Mouse (Mus musculus) intestine, embryonic 15.5 days (tissue): ENCODE measurements around the gene Smok3a. TPM values are rescaled to one million over a fixed set of nuclear protein-coding genes. Genes with fewer than 3 reads are reported as not detected.
"Not testable (repeated sequence)": the region's sequence is repeated elsewhere in the genome, so short reads cannot be mapped to it uniquely, and the experiment has no call there.

Source experiments
- ATAC-seq: fragments of 200-750 bp; cut with Nextera tagmentation; 2 replicates; pipeline ENCODE4 v1.8.0; 2017; ENCODE audit warnings: moderate TSS enrichment, moderate library complexity
- H3K27ac ChIP-seq: fragments of 300-500 bp; sonication (generic); 2 replicates; pipeline ENCODE4 v1.5.1; 2015; ENCODE audit warnings: mild to moderate bottlenecking, inconsistent platforms
- H3K27me3 ChIP-seq: fragments of 300-500 bp; sonication (generic); replicated peaks from 2 replicates; pipeline ENCODE4 v1.6.1; 2015; ENCODE audit warnings: inconsistent platforms
- H3K36me3 ChIP-seq: fragments of 300-500 bp; sonication (generic); 2 replicates; pipeline ENCODE4 v1.6.1; 2015; ENCODE audit warnings: inconsistent platforms
- H3K4me1 ChIP-seq: fragments of 300-500 bp; sonication (generic); replicated peaks from 2 replicates; pipeline ENCODE4 v1.6.1; 2015; ENCODE audit warnings: inconsistent platforms
- H3K4me2 ChIP-seq: fragments of 300-500 bp; sonication (generic); replicated peaks from 2 replicates; pipeline ENCODE4 v1.6.1; 2015; ENCODE audit warnings: mild to moderate bottlenecking, inconsistent platforms
- H3K4me3 ChIP-seq: fragments of 300-500 bp; sonication (generic); replicated peaks from 2 replicates; pipeline ENCODE4 v1.5.1; 2015; ENCODE audit warnings: inconsistent platforms
- H3K9ac ChIP-seq: fragments of 300-500 bp; sonication (generic); 2 replicates; pipeline ENCODE4 v1.6.1; 2015; ENCODE audit warnings: inconsistent platforms
- H3K9me3 ChIP-seq: fragments of 300-500 bp; sonication (generic); 2 replicates; pipeline ENCODE4 v1.6.1; 2016; ENCODE audit warnings: inconsistent platforms
- WGBS: fragments of 180-500 bp; shearing (Covaris S2); methylation state at CpG from one replicate; pipeline ENCODE4 v1.1.7; 2015; 5-methylcytosine and 5-hydroxymethylcytosine counted together
- polyA plus RNA-seq: library from polyadenylated mRNA; unstranded; fragments of >200 nt; fragmentation: Nextera tagmentation; extraction: Ambion mirVana; gene quantifications from 2 replicates; pipeline ENCODE4 v1.2.1, GENCODE M21; 2015

Smok3a gene
- polyA plus RNA-seq, result not detected in 2 replicates

GRCm38 (mm10) chr5:138020961-138021479, at the start of gene Smok3a, which contains the start of gene Smok3b:
Gene Smok3a, plus strand, starts transcription at chr5:138021261.
Gene Smok3b, plus strand, starts transcription at chr5:138021429.
- WGBS, result 85% methylated on average over 5 of the region's 7 CpGs
- not testable (repeated sequence) for ATAC-seq, H3K4me1 ChIP-seq, H3K36me3 ChIP-seq, H3K9me3 ChIP-seq, H3K27me3 ChIP-seq, H3K9ac ChIP-seq, H3K4me2 ChIP-seq, H3K27ac ChIP-seq, H3K4me3 ChIP-seq

DNA sequence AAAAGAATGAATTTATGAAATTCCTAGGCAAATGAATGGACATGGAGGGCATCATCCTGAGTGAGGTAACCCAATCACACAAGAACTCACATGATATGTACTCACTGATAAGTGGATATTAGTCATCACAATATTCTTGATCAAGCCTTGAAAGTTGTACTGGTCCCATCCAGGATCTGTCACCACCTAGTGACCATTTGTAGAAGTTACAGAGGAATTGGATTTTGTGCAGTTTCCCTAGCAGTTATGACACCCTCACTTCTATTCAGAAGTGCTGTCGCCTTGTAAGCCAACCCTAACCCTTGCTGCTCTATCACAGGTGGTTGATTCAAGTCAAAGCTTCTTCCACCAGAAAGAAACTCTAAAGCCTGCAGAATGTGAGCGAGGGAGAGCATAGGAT, 47.9 kb upstream of the Smok3a start:
- H3K4me2 ChIP-seq, result no peak overlapping the region
- H3K4me1 ChIP-seq, result no peaks in the 10 kb centered on the region
- H3K36me3 ChIP-seq, result no peaks in the 10 kb centered on the region
- no peaks in the 10 kb centered on the region for H3K27me3 ChIP-seq
- H3K4me3 ChIP-seq, result no peak overlapping the region
- H3K27ac ChIP-seq, result no peak overlapping the region
- no peak for ATAC-seq
- WGBS, result 69% methylated on average over 2 of the region's 2 CpGs
- H3K9me3 ChIP-seq, result no peaks in the 10 kb centered on the region
- no peak overlapping the region for H3K9ac ChIP-seq

DNA sequence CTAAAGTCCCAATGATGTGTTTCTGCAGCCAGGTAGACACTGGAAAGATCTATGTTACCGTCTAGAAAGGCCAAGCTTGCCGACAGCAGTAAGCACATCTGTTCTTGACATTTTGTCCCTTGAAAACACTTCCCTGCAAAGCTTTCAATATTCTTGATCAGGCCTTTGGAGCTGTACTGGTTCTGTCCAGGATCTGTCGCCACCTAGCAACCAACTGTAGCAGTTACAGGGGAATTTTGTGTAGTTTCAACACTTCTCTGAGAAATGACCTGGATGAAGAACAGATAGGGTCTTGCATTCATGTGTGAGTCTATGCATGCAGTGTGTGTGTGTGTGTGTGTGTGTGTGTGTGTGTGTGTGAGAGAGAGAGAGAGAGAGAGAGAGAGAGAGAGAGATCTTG, 47.3 kb upstream of the Smok3a start:
- no peak overlapping the region for H3K4me3 ChIP-seq
- no peak for ATAC-seq
- H3K9me3 ChIP-seq, result no peaks in the 10 kb centered on the region
- H3K4me1 ChIP-seq, result no peaks in the 10 kb centered on the region
- H3K36me3 ChIP-seq, result no peaks in the 10 kb centered on the region
- no peak overlapping the region for H3K27ac ChIP-seq
- no peak overlapping the region for H3K4me2 ChIP-seq
- 55% methylated on average over 3 of the region's 3 CpGs for WGBS
- no peak overlapping the region for H3K9ac ChIP-seq
- no peaks in the 10 kb centered on the region for H3K27me3 ChIP-seq

- ATAC-seq, result no peak
- WGBS, result 58% methylated on average over 3 of the region's 3 CpGs
- Histone ChIP-seq H3K4me2 (no peak overlapping the region), H3K4me3 (no peak overlapping the region), H3K9me3 (no peaks in the 10 kb centered on the region), H3K9ac (no peak overlapping the region), H3K27me3 (no peaks in the 10 kb centered on the region), H3K4me1 (no peaks in the 10 kb centered on the region), H3K27ac (no peak overlapping the region), H3K36me3 (no peaks in the 10 kb centered on the region)
These were observed 46.3 kb upstream of the Smok3a start for GRCm38 (mm10) chr5:137974724-137975123.

GRCm38 (mm10) chr5:137975434-137975833, 45.6 kb upstream of the Smok3a start:
- Histone ChIP-seq H3K4me1 (no peaks in the 10 kb centered on the region), H3K4me2 (no peak overlapping the region), H3K9me3 (no peaks in the 10 kb centered on the region), H3K27me3 (no peaks in the 10 kb centered on the region), H3K36me3 (no peaks in the 10 kb centered on the region), H3K4me3 (no peak overlapping the region), H3K9ac (no peak overlapping the region), H3K27ac (no peak overlapping the region)
- no peak for ATAC-seq
- 61% methylated on average over 1 of the region's 1 CpGs for WGBS

DNA sequence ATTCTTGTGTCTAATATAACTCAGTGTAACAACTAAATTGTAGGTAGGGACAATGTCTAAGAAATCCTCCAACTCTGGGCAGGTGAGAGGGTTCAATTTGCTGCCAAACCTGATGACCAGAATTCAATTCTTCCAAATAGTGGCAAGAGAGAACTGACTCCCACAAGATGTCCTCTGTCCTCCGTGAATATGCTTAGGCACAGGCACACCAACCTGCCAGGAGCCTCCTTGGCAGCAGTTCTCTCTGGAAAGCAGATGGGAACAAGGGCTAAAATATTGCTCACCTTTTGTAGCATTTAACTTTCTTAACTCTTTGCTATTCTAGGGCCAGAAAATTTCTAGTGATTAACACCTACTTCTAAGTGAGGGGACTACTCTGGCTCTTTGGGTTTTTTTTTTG, 43.8 kb upstream of the Smok3a start:
- no peak for ATAC-seq
- WGBS, result 47% methylated on average over 1 of the region's 1 CpGs
- H3K4me2 ChIP-seq, result no peak overlapping the region
- no peak overlapping the region for H3K27ac ChIP-seq
- H3K9ac ChIP-seq, result no peak overlapping the region
- no peaks in the 10 kb centered on the region for H3K4me1 ChIP-seq
- no peaks in the 10 kb centered on the region for H3K27me3 ChIP-seq
- H3K36me3 ChIP-seq, result no peaks in the 10 kb centered on the region
- no peak overlapping the region for H3K4me3 ChIP-seq
- H3K9me3 ChIP-seq, result no peaks in the 10 kb centered on the region

DNA sequence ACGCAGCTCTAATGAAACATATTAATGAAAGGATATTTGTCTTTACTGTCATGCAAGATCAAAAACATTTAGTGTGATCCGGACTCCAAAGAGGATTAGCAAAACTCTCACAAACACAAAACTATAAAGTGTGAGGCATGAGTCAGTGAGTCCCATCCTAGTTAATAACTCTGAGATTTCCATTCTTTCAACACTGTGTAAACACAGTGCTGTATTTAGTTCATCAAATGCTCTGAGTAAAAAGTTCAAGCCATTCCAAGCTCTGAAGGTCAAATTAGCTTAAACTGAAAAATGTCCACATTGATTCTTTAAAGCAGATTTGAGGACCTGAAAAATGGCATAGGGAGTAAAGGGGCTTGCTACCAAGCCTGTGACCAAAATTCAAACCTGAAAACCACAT, 42.0 kb upstream of the Smok3a start:
- H3K4me2 ChIP-seq, result no peak overlapping the region
- no peak overlapping the region for H3K27ac ChIP-seq
- H3K27me3 ChIP-seq, result no peaks in the 10 kb centered on the region
- ATAC-seq, result no peak
- H3K36me3 ChIP-seq, result no peaks in the 10 kb centered on the region
- H3K4me1 ChIP-seq, result no peaks in the 10 kb centered on the region
- 62% methylated on average over 2 of the region's 2 CpGs for WGBS
- H3K9ac ChIP-seq, result no peak overlapping the region
- H3K9me3 ChIP-seq, result no peaks in the 10 kb centered on the region
- no peak overlapping the region for H3K4me3 ChIP-seq

- H3K27ac ChIP-seq, result no peak within 1 kb of the TSS
- no peak within 1 kb of the TSS for H3K4me2 ChIP-seq
- no peaks in the 10 kb centered on the region for H3K9me3 ChIP-seq
- no peaks in the 10 kb centered on the region for H3K27me3 ChIP-seq
- H3K4me3 ChIP-seq, result no peak within 1 kb of the TSS
- 70% methylated on average over 4 of the region's 4 CpGs for WGBS
- H3K9ac ChIP-seq, result no peak within 1 kb of the TSS
- no peaks in the 10 kb centered on the region for H3K4me1 ChIP-seq
- ATAC-seq, result no peak
- no peaks in the 10 kb centered on the region for H3K36me3 ChIP-seq
These were observed 39.8 kb upstream of the Smok3a start, which contains the start of gene Azgp1 for GRCm38 (mm10) chr5:137981300-137981699. Gene Azgp1, plus strand, starts transcription at chr5:137981520.

GRCm38 (mm10) chr5:137986351-137986750, 34.7 kb upstream of the Smok3a start:
- H3K27ac ChIP-seq, result no peak overlapping the region
- 83% methylated on average over 1 of the region's 1 CpGs for WGBS

GRCm38 (mm10) chr5:138009437-138009836, 11.6 kb upstream of the Smok3a start:
- Histone ChIP-seq H3K4me2 (no peak overlapping the region), H3K27ac (no peak overlapping the region), H3K4me3 (no peak overlapping the region), H3K27me3 (no peaks in the 10 kb centered on the region), H3K36me3 (no peaks in the 10 kb centered on the region), H3K9me3 (no peaks in the 10 kb centered on the region), H3K4me1 (no peaks in the 10 kb centered on the region), H3K9ac (no peak overlapping the region)
- 92% methylated on average over 5 of the region's 5 CpGs for WGBS
- no peak for ATAC-seq

More at GRCm38 (mm10) chr5:137986351-137986750, 34.7 kb upstream of the Smok3a start:
- ATAC-seq, result no peak
- Histone ChIP-seq H3K36me3 (no peaks in the 10 kb centered on the region), H3K4me1 (no peaks in the 10 kb centered on the region), H3K9me3 (no peaks in the 10 kb centered on the region), H3K27me3 (no peaks in the 10 kb centered on the region), H3K4me2 (no peak overlapping the region), H3K9ac (no peak overlapping the region), H3K4me3 (no peak overlapping the region)

DNA sequence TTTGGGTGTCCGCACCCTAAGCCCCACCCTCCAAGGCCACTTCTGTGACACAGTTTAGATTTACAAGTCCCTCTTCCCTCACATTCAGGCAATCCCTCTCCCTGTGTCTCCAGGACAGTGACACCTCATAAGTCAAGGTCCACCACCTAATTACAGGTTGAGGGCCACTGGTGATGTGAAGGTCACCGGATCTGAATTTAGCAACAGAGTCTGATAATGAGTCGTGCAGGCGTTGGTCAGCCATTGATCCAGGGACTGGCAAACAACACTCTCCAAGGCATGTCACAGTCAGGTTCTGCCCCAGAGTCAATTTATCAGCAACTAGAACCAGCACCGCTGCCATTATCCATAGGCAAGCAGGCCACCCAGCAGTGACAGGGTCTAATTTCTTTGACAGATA, 8.7 kb upstream of the Smok3a start:
- Histone ChIP-seq H3K4me2 (no peak overlapping the region), H3K9ac (no peak overlapping the region), H3K27ac (no peak overlapping the region), H3K9me3 (no peaks in the 10 kb centered on the region), H3K27me3 (no peaks in the 10 kb centered on the region), H3K4me1 (no peaks in the 10 kb centered on the region), H3K4me3 (no peak overlapping the region), H3K36me3 (no peaks in the 10 kb centered on the region)
- WGBS, result 84% methylated on average over 5 of the region's 5 CpGs
- no peak for ATAC-seq

DNA sequence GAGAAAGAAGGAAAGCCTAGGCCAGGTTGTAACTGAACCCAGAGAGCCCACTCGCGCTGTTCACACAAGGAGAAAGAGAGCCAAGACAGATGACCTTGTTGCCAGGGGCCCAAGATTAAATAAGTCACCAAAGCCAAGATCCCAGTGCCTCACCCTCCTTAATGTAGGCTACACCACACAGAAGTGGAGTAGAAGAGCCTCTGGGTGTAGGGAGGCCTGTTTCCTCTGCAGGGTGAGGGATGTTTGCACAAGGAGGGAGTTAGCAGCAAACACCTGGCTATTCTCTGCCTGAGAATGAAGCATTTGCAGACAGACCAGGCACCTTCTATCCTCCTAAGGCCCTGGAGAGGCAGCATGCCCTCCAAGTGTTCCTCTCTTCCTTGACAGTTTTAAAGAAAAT, 4.5 kb upstream of the Smok3a start:
- H3K9ac ChIP-seq, result no peak overlapping the region
- ATAC-seq, result peak; percentile 81
- H3K36me3 ChIP-seq, result no peaks in the 10 kb centered on the region
- H3K4me2 ChIP-seq, result no peak overlapping the region
- H3K4me3 ChIP-seq, result no peak overlapping the region
- 69% methylated on average over 2 of the region's 2 CpGs for WGBS
- H3K27me3 ChIP-seq, result no peaks in the 10 kb centered on the region
- no peaks in the 10 kb centered on the region for H3K4me1 ChIP-seq
- no peak overlapping the region for H3K27ac ChIP-seq
- no peaks in the 10 kb centered on the region for H3K9me3 ChIP-seq

DNA sequence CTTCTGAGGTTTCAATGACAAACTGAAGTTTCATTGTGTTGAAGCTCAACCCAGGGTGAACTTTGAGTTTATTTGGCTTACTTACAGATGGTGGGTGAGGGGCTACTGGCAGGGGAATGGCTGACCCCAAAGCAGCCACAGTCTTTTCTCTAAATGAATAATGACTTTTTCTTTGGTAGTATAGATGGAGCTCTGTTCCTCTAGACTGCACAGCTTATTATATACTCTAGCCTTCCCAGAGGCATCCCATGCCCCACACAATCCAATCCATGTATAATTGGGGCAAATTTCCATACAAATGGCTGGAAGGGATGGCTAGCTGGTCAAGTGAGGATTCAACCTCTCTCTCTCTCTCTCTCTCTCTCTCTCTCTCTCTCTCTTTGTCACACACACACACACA, 4.1 kb upstream of the Smok3a start:
- no peaks in the 10 kb centered on the region for H3K36me3 ChIP-seq
- no peak overlapping the region for H3K27ac ChIP-seq
- no peak for ATAC-seq
- H3K9me3 ChIP-seq, result no peaks in the 10 kb centered on the region
- H3K4me3 ChIP-seq, result no peak overlapping the region
- no peaks in the 10 kb centered on the region for H3K4me1 ChIP-seq
- no peak overlapping the region for H3K9ac ChIP-seq
- no peaks in the 10 kb centered on the region for H3K27me3 ChIP-seq
- H3K4me2 ChIP-seq, result no peak overlapping the region
